Mouse (Mus musculus): ENCODE results near the gene Tesmin. TPM values are rescaled to one million over a fixed set of nuclear protein-coding genes. Genes with fewer than 3 reads are reported as not detected.

The Tesmin gene
- polyA plus RNA-seq, 1 experiment from 2014 or later = 0.35 TPM

DNA sequence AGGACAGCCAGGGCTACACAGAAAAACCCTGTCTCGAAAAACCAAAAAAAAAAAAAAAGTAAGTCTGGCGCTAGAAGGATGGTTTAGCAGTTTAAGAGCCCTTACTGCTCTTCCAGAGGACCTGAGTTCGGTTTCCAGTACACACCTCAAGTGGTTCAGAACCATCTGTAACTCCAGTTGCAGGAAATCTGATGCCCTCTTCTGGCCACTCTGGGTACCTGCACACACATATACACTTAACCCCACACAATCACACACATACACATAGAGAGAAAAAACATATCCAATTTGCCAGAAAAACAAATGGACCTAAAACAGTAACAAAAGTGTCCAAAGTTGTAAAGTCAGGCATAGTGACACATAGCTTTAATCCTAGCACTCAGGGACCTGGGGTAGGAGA lies 23.6 kb upstream of the Tesmin start:
- H3K4me3 ChIP-seq (replicated peaks) = no peak overlapping the region
- H3K9ac ChIP-seq (replicated peaks) = no peak overlapping the region
- peaks cover 13% of the 10 kb centered on the region for H3K36me3 ChIP-seq
- H3K9me3 ChIP-seq = no peaks in the 10 kb centered on the region
- H3K4me1 ChIP-seq (replicated peaks) = no peaks in the 10 kb centered on the region
- ATAC-seq = no peak
- H3K27me3 ChIP-seq = no peaks in the 10 kb centered on the region
- H3K4me2 ChIP-seq (replicated peaks) = no peak overlapping the region
- WGBS = 92% methylated on average over 3 of the region's 3 CpGs
- no peak overlapping the region for H3K27ac ChIP-seq

DNA sequence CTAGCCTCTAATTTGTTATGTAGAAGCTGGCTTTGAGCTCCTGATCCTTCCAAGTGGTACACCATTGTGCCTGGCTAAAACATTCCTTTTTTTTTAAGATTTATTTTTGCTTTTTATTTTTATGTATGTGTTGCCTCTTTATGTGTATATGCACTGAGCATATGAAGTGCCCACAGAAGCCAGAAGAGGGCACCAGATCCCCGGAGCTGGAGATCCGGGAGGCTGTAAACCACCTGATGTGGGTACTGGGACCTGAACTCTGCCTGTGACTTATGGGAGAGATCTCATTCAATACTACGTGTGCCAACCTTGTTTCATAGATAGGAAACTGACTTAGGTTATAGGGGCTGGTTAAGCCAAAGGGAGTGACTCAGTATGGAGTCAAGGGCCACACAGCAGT lies 20.4 kb upstream of the Tesmin start:
- Histone ChIP-seq H3K4me3 (replicated peaks) (no peak overlapping the region), H3K9ac (replicated peaks) (no peak overlapping the region), H3K4me2 (replicated peaks) (no peak overlapping the region), H3K27ac (no peak overlapping the region), H3K27me3 (no peaks in the 10 kb centered on the region), H3K4me1 (replicated peaks) (no peaks in the 10 kb centered on the region), H3K9me3 (no peaks in the 10 kb centered on the region), H3K36me3 (peaks cover 13% of the 10 kb centered on the region)
- 86% methylated on average over 3 of the region's 3 CpGs for WGBS
- no peak for ATAC-seq

DNA sequence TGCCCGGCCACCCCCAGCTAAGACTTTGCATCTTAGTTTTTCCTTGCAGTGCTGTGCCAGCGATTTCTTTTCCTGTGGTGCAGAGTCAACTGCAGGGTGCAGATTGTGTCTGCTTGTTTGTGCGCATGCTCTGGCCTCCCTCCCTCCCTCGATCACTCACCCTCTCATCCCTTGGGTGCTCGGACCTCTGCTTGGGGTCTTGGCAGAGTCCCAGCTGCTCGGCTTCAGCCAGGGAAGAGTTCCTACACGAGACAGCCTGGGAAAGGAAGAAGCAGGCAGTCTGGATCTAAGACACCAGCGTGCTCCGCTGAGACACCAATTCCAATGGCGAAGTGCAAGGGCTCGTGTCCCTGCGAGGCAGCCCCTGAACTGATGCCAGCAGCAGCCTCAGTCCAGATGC lies 15.3 kb upstream of the Tesmin start:
- Histone ChIP-seq H3K4me3 (replicated peaks) (no peak overlapping the region), H3K4me1 (replicated peaks) (no peaks in the 10 kb centered on the region), H3K9me3 (no peaks in the 10 kb centered on the region), H3K9ac (replicated peaks) (no peak overlapping the region), H3K27me3 (no peaks in the 10 kb centered on the region), H3K27ac (no peak overlapping the region), H3K4me2 (replicated peaks) (no peak overlapping the region), H3K36me3 (peaks cover 3% of the 10 kb centered on the region; the same call in 1 of the 2 replicates)
- 71% methylated on average over 12 of the region's 12 CpGs for WGBS
- no peak for ATAC-seq

- no peaks in the 10 kb centered on the region for H3K9me3 ChIP-seq
- H3K27me3 ChIP-seq = no peaks in the 10 kb centered on the region
- peaks cover 4% of the 10 kb centered on the region; the same call in 1 of the 2 replicates for H3K36me3 ChIP-seq
- no peak for ATAC-seq
- no peak overlapping the region for H3K27ac ChIP-seq
- no peak overlapping the region for H3K4me2 ChIP-seq (replicated peaks)
- no peak overlapping the region for H3K4me3 ChIP-seq (replicated peaks)
- no peaks in the 10 kb centered on the region for H3K4me1 ChIP-seq (replicated peaks)
- 59% methylated on average over 2 of the region's 2 CpGs for WGBS
- H3K9ac ChIP-seq (replicated peaks) = no peak overlapping the region
Observed at GRCm38 (mm10) chr19:3374028-3374427, 14.6 kb upstream of the Tesmin start.

DNA sequence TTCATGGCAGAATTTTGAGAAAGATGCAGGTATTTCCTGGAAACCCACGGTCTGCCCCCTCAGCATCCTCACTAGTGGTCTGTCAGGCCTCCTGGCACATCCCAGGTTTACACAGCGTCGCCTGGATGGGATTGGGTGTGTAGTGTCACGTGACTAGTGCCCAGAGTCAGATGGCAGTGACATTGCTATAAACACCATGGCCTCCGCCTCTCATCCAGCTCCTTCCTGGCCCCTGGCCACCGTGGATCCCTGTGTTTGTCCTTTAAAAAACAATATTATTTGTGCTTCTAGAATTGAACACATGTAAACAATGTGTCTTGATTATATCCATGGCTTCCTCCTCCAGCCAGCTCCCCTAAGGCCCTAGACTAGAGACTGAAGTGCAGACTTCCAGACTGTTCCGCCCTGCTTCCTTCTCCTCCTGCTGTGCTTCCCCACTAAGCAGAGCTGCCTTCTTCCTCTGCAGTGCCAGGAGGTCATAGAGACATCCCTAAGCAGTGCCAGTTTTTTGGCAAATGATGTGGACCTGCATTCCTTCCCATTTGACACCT lies 12.6 kb upstream of the Tesmin start:
- Histone ChIP-seq H3K27ac (no peak overlapping the region), H3K9ac (replicated peaks) (no peak overlapping the region), H3K4me3 (replicated peaks) (no peak overlapping the region), H3K36me3 (peaks cover 4% of the 10 kb centered on the region; the same call in 1 of the 2 replicates), H3K4me2 (replicated peaks) (no peak overlapping the region), H3K27me3 (no peaks in the 10 kb centered on the region), H3K9me3 (no peaks in the 10 kb centered on the region), H3K4me1 (replicated peaks) (no peaks in the 10 kb centered on the region)
- WGBS = 64% methylated on average over 7 of the region's 7 CpGs
- no peak for ATAC-seq

DNA sequence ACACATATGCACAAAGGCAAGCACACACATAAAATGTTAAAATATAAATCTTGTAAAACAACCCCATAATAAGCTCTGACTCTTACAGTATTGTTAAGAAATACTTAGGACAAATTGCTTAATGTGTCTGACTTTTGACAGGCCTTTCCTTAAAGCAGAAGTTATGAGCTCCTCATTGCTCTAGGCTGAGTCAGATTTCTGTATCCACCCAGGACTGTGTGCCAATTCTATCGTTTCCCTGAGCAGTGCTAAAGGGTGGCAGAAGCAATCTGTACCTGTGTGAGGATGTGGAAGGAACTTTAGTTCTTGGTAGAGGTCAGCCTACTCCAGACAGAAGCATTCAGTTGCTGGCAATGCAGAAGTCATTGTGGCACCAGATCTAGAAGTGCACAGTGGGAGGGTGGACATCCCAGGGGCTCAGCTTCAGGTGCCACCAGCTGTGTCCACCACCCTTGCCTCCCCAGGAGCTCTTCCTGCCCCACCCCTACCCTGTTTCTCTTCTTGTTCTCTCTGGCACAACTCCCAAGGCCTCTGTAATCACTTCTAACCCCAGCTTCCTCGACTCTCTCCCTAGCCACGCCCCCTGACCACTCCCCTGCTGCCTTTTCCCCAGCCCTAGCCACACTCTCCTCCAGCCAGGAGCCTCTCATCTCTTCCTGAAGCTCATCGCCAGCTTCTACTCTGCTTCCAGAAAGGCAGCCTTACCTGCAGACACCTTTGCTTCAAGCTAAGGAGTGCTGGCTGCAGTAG lies 11.5 kb upstream of the Tesmin start:
- no peaks in the 10 kb centered on the region for H3K27me3 ChIP-seq
- no peaks in the 10 kb centered on the region for H3K4me1 ChIP-seq (replicated peaks)
- no peak for ATAC-seq
- H3K36me3 ChIP-seq = peaks cover 4% of the 10 kb centered on the region; the same call in 1 of the 2 replicates
- H3K27ac ChIP-seq = no peak overlapping the region
- no peaks in the 10 kb centered on the region for H3K9me3 ChIP-seq
- no peak overlapping the region for H3K4me2 ChIP-seq (replicated peaks)
- 30% methylated on average over 4 of the region's 4 CpGs for WGBS
- H3K9ac ChIP-seq (replicated peaks) = no peak overlapping the region
- H3K4me3 ChIP-seq (replicated peaks) = no peak overlapping the region

DNA sequence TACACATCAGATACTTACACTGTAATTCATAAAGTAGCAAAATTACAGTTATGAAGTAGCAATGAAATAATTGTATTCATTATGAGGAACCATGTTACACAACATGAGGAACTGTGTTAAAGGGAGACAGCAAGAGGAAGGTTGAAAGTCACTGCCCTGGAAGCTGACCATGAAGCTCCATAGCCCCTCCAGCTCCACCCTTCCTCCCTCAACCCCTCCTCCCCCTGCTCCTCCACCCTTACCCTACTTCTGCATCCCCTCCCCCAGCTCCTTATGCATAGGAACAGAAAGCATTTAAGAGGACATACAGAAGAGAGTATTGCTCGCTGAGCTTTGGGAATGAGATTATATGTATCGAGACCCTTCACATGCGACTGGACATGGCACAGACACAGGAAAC lies 10.0 kb upstream of the Tesmin start:
- ATAC-seq = no peak
- Histone ChIP-seq H3K4me2 (replicated peaks) (no peak overlapping the region), H3K9ac (replicated peaks) (no peak overlapping the region), H3K27ac (no peak overlapping the region), H3K9me3 (no peaks in the 10 kb centered on the region), H3K4me3 (replicated peaks) (no peak overlapping the region), H3K4me1 (replicated peaks) (no peaks in the 10 kb centered on the region), H3K27me3 (no peaks in the 10 kb centered on the region), H3K36me3 (peaks cover 4% of the 10 kb centered on the region; the same call in 1 of the 2 replicates)
- WGBS = 98% methylated on average over 3 of the region's 3 CpGs

- Histone ChIP-seq H3K9me3 (no peaks in the 10 kb centered on the region), H3K4me1 (replicated peaks) (0 out of 2 replicates have a peak, but pooled peaks cover 4% of the 10 kb centered on the region), H3K4me2 (replicated peaks) (no peak overlapping the region), H3K4me3 (replicated peaks) (no peak overlapping the region; the same call in 1 of the 2 replicates), H3K36me3 (no peaks in the 10 kb centered on the region; the same call in 1 of the 2 replicates), H3K27ac (no peak overlapping the region), H3K9ac (replicated peaks) (no peak overlapping the region), H3K27me3 (peaks cover 6% of the 10 kb centered on the region; the same call in 1 of the 2 replicates)
- ATAC-seq = no peak
- WGBS = 71% methylated on average over 6 of the region's 6 CpGs
Observed at GRCm38 (mm10) chr19:3388061-3388460, 596 bp upstream of the Tesmin start.

GRCm38 (mm10) chr19:3389089-3389488 lies 432 bp downstream of the Tesmin start:
- no peak overlapping the region for H3K27ac ChIP-seq

GRCm38 (mm10) chr19:3392384-3392783 lies 3.7 kb downstream of the Tesmin start:
- H3K4me3 ChIP-seq (replicated peaks) = no peak overlapping the region
- H3K36me3 ChIP-seq = no peaks in the 10 kb centered on the region
- no peak for ATAC-seq
- 86% methylated on average over 1 of the region's 1 CpGs for WGBS
- H3K27ac ChIP-seq = no peak overlapping the region
- H3K9me3 ChIP-seq = no peaks in the 10 kb centered on the region
- no peak overlapping the region for H3K9ac ChIP-seq (replicated peaks)
- H3K4me2 ChIP-seq (replicated peaks) = no peak overlapping the region
- H3K4me1 ChIP-seq (replicated peaks) = 0 out of 2 replicates have a peak, but pooled peaks cover 4% of the 10 kb centered on the region
- peaks cover 6% of the 10 kb centered on the region; the same call in 1 of the 2 replicates for H3K27me3 ChIP-seq

More at GRCm38 (mm10) chr19:3389089-3389488, 432 bp downstream of the Tesmin start:
- peak overlapping the region; percentile 47 for H3K4me3 ChIP-seq (replicated peaks)
- H3K36me3 ChIP-seq = no peaks in the 10 kb centered on the region; the same call in 1 of the 2 replicates
- ATAC-seq = peak; percentile 94
- H3K9me3 ChIP-seq = no peaks in the 10 kb centered on the region
- WGBS = under 1% methylated on average over 43 of the region's 43 CpGs
- peak overlapping the region; percentile 72 for H3K4me2 ChIP-seq (replicated peaks)
- H3K9ac ChIP-seq (replicated peaks) = peak overlapping the region; percentile 53
- H3K27me3 ChIP-seq = peaks cover 6% of the 10 kb centered on the region; the same call in 1 of the 2 replicates
- 0 out of 2 replicates have a peak, but pooled peaks cover 4% of the 10 kb centered on the region for H3K4me1 ChIP-seq (replicated peaks)

GRCm38 (mm10) chr19:3394216-3394615 lies 5.6 kb downstream of the Tesmin start:
- no peak overlapping the region for H3K27ac ChIP-seq
- WGBS = 77% methylated on average over 3 of the region's 3 CpGs
- H3K4me1 ChIP-seq (replicated peaks) = 0 out of 2 replicates have a peak, but pooled peaks cover 2% of the 10 kb centered on the region
- peaks cover 6% of the 10 kb centered on the region; the same call in 1 of the 2 replicates for H3K27me3 ChIP-seq
- H3K9me3 ChIP-seq = no peaks in the 10 kb centered on the region
- no peak overlapping the region for H3K4me3 ChIP-seq (replicated peaks)
- no peaks in the 10 kb centered on the region for H3K36me3 ChIP-seq
- H3K4me2 ChIP-seq (replicated peaks) = no peak overlapping the region
- H3K9ac ChIP-seq (replicated peaks) = no peak overlapping the region
- no peak for ATAC-seq

DNA sequence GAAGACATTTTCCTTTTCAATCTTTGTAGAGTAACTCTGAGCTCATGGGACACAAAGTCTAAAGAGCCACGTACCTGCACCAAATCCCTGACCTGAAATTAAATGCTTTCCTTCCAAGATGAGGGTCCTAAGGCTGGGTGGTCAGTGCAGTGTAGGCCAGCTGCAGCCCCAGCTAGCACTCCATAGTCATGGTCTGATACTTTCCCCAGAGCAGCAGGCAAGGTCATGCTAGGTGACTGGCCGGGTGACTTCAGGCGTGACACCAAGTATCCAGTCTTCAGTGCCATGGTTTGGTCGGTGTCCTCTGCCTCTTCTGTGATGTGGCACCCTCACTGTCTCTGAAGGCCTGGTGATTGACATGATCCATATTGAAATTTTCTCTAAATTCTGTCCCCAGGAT lies 11.4 kb downstream of the Tesmin start:
- Histone ChIP-seq H3K4me2 (replicated peaks) (no peak overlapping the region), H3K4me1 (replicated peaks) (no peaks in the 10 kb centered on the region), H3K27ac (no peak overlapping the region), H3K9ac (replicated peaks) (no peak overlapping the region), H3K9me3 (no peaks in the 10 kb centered on the region), H3K27me3 (no peaks in the 10 kb centered on the region), H3K36me3 (no peaks in the 10 kb centered on the region), H3K4me3 (replicated peaks) (no peak overlapping the region)
- WGBS = 86% methylated on average over 4 of the region's 4 CpGs
- no peak for ATAC-seq
